Mouse (Mus musculus): Measurements from ENCODE around the gene Prpf19.

- no peak for TF ChIP-seq CTCF (IDR thresholded peaks at IDR 0.05; ENCODE audit: extremely low read depth, insufficient read depth, insufficient read length, insufficient replicate concordance)
- no peak for TF ChIP-seq POLR2A (IDR thresholded peaks at IDR 0.05; ENCODE audit: low read depth, low read length)
Measured at GRCm38 (mm10) chr19:10921058-10921457, 26.0 kb downstream of the Prpf19 start.

Data from spleen, adult 2 months (tissue).